Comparison of ENCODE assay signal across 13 mouse cellular contexts in genomic region chr5:135906846-135907245, GRCm38 (mm10). TPM values are rescaled to one million over a fixed set of nuclear protein-coding genes. Genes with fewer than 3 reads are reported as not detected.
DNase-seq lines count a peak whose midpoint lies in the region; ATAC-seq lines count a peak whose summit lies in the region.
"Had no signal": no experiment of that assay in that cellular context is flagged by ENCODE, and none has a peak within 500 bp of the region (broad histone marks: within the 10 kb centered on the region; RNA-seq: fewer than 3 reads in every experiment).

No protein-coding gene starts in this region.

- H3K27ac ChIP-seq in heart, embryonic 16.5 days (ENCODE audit: low read length) = 0 out of 2 replicates have a peak overlapping the region, but pooled peaks have one; percentile 25
- peak overlapping the region; percentile 91 for H3K27ac ChIP-seq in brown adipose tissue, adult 24 weeks (replicated peaks; ENCODE audit: low read depth, low read length)
- H3K27ac ChIP-seq: embryonic facial prominence, embryonic 13.5 days; liver, embryonic 14.5 days had no signal

- H3K4me1 ChIP-seq in heart, embryonic 16.5 days (ENCODE audit: control insufficient read depth, insufficient read depth, low read length) = peaks cover 20% of the 10 kb centered on the region
- H3K4me1 ChIP-seq in brown adipose tissue, adult 24 weeks (ENCODE audit: control insufficient read depth, insufficient read depth, insufficient read length, low read length) = peaks cover 20% of the 10 kb centered on the region

- H3K36me3 ChIP-seq in heart, embryonic 16.5 days (ENCODE audit: control insufficient read depth, insufficient read depth) = peaks cover 26% of the 10 kb centered on the region

- no peaks in the 10 kb centered on the region for H3K27me3 ChIP-seq in heart, embryonic 16.5 days (ENCODE audit: control insufficient read depth, insufficient read depth, low read length)
- H3K27me3 ChIP-seq: embryonic facial prominence, embryonic 13.5 days had no signal

- 72% methylated on average over 4 of the region's 4 CpGs for WGBS in heart, embryonic 16.5 days

- H3K4me2 ChIP-seq in heart, embryonic 16.5 days (ENCODE audit: low read depth, low read length) = no peak overlapping the region
- H3K4me2 ChIP-seq: embryonic facial prominence, embryonic 13.5 days had no signal

- intact Hi-C loops in heart, postnatal 25 days (cut with DNase I) = no loop called here

- H3K9ac ChIP-seq in heart, embryonic 16.5 days (ENCODE audit: low read length) = no peak overlapping the region
- H3K9ac ChIP-seq: embryonic facial prominence, embryonic 13.5 days; liver, embryonic 14.5 days had no signal

- ATAC-seq in heart, embryonic 16.5 days (replicated peaks; ENCODE audit: extremely low read depth, insufficient read depth, low FRiP score) = no peak
- ATAC-seq: inflammation-experienced regulatory T-cells, adult 6 months had no signal

- H3K9me3 ChIP-seq in heart, embryonic 16.5 days (replicated peaks; ENCODE audit: control insufficient read depth, low read length) = no peaks in the 10 kb centered on the region
- H3K9me3 ChIP-seq: embryonic facial prominence, embryonic 13.5 days had no signal

- DNase-seq in heart, postnatal 25 days (ENCODE audit: low spot score) = no peak
- DNase-seq in 416B (ENCODE audit: low read depth) = peak; percentile 77
- peak; percentile 49 for DNase-seq in lung, postnatal 25 days (ENCODE audit: low spot score)
- no peak for DNase-seq in spleen, postnatal 14 days (ENCODE audit: low spot score in 2 of 2)
- DNase-seq in adrenal gland, postnatal 14 days = no peak
- DNase-seq: cerebellum, postnatal 25 days; kidney, postnatal 36 days; right cerebral cortex, postnatal 25 days had no signal

- no peak overlapping the region for H3K4me3 ChIP-seq in heart, embryonic 16.5 days (ENCODE audit: low read length)
- no peak overlapping the region for H3K4me3 ChIP-seq in brown adipose tissue, adult 24 weeks (ENCODE audit: insufficient read depth, low read depth, low read length)
- H3K4me3 ChIP-seq: embryonic facial prominence, embryonic 13.5 days had no signal

RNA-seq across cellular contexts. Expression of gene Hspb1, which starts 19.1 kb away (rescaled TPM):
- 794 and 965 TPM in 2 replicates for polyA plus RNA-seq in heart, embryonic 16.5 days (2015; fragmentation: Nextera tagmentation; extraction: Ambion mirVana)
- 100 to 1,000 TPM; 385 to 513 TPM for total RNA-seq in heart, postnatal 25 days (2021)
- polyA plus RNA-seq in brown adipose tissue, adult 24 weeks (2012; ENCODE audit: insufficient read depth, insufficient read length, missing spikeins) = 233 and 423 TPM in 2 replicates
- total RNA-seq in adrenal gland, postnatal 14 days (2021) = 64.7 and 97.7 TPM in 2 replicates

RNA-seq across cellular contexts. Expression of gene Ywhag, which starts 27.6 kb away (rescaled TPM):
- 167 and 202 TPM in 2 replicates for polyA plus RNA-seq in heart, embryonic 16.5 days (2015; fragmentation: Nextera tagmentation; extraction: Ambion mirVana)
- total RNA-seq in heart, postnatal 25 days (2021) = 100 to 1,000 TPM; 285 to 296 TPM
- polyA plus RNA-seq in brown adipose tissue, adult 24 weeks (2012; ENCODE audit: insufficient read depth, insufficient read length, missing spikeins) = 499 and 545 TPM in 2 replicates
- total RNA-seq in adrenal gland, postnatal 14 days (2021) = 462 and 482 TPM in 2 replicates

Comparison
In these comparisons a context has a peak if more than half of its experiments do, and no peak if none do; other contexts are left out.
1. DNase-seq: peak in 416B (single experiment) and lung, postnatal 25 days (single experiment); none in heart, postnatal 25 days (single experiment), spleen, postnatal 14 days (0 of 2) and adrenal gland, postnatal 14 days (single experiment).